Mouse (Mus musculus) MN1 (cell line): ENCODE measurements at regions not wholly inside any gene's neighbourhood (a gene's known extent, or its start where the extent isn't known, plus 50 kb on each side); places are given as distances from the start of the nearest gene placed in this dataset.
A peak's percentile ranks its signal among the peaks of the same experiment; 100 is the strongest.

ENCODE experiments used
- DNase-seq: peaks from one replicate; pipeline ENCODE4 v3.0.0-alpha.2; 2016; ENCODE audit warnings: low spot score

- DNase-seq, result no peak
These were observed 286.1 kb upstream of the Id4 start for GRCm38 (mm10) chr13:47974756-47975515.

GRCm38 (mm10) chr13:47998495-47998894 is 262.5 kb upstream of the Id4 start:
- DNase-seq, result no peak

GRCm38 (mm10) chr13:47999399-47999798 is 261.6 kb upstream of the Id4 start:
- no peak for DNase-seq

GRCm38 (mm10) chr13:48003126-48003525 is 257.9 kb upstream of the Id4 start:
- DNase-seq, result no peak

GRCm38 (mm10) chr13:48013336-48013750 is 247.7 kb upstream of the Id4 start:
- no peak for DNase-seq

- DNase-seq, result no peak
These were observed 245.7 kb upstream of the Id4 start for GRCm38 (mm10) chr13:48015296-48015695.

GRCm38 (mm10) chr13:48016051-48016450 is 245.0 kb upstream of the Id4 start:
- no peak for DNase-seq

GRCm38 (mm10) chr13:48016606-48017005 is 244.4 kb upstream of the Id4 start:
- DNase-seq, result no peak

- DNase-seq, result no peak
These were observed 243.4 kb upstream of the Id4 start for GRCm38 (mm10) chr13:48017649-48018048.

- peak; percentile 55 for DNase-seq
These were observed 242.4 kb upstream of the Id4 start for GRCm38 (mm10) chr13:48018606-48019005.

- no peak for DNase-seq
These were observed 237.9 kb upstream of the Id4 start for GRCm38 (mm10) chr13:48022958-48023615.

- peak; percentile 71 for DNase-seq
These were observed 233.1 kb upstream of the Id4 start for GRCm38 (mm10) chr13:48027775-48028489.

GRCm38 (mm10) chr13:48031491-48031890 is 229.5 kb upstream of the Id4 start:
- DNase-seq, result no peak

- no peak for DNase-seq
These were observed 218.9 kb upstream of the Id4 start for GRCm38 (mm10) chr13:48042172-48042571.

GRCm38 (mm10) chr13:48042572-48042971 is 218.5 kb upstream of the Id4 start:
- DNase-seq, result no peak

GRCm38 (mm10) chr13:48046201-48046750 is 214.8 kb upstream of the Id4 start:
- DNase-seq, result no peak

- DNase-seq, result no peak
These were observed 211.2 kb upstream of the Id4 start for GRCm38 (mm10) chr13:48049796-48050195.

GRCm38 (mm10) chr13:48074630-48075029 is 186.4 kb upstream of the Id4 start:
- DNase-seq, result peak; percentile 6

GRCm38 (mm10) chr13:48075315-48075714 is 185.7 kb upstream of the Id4 start:
- DNase-seq, result no peak

- peak; percentile 6 for DNase-seq
These were observed 182.8 kb upstream of the Id4 start for GRCm38 (mm10) chr13:48078214-48078613.

- no peak for DNase-seq
These were observed 177.7 kb upstream of the Id4 start for GRCm38 (mm10) chr13:48083294-48083693.

- no peak for DNase-seq
These were observed 177.2 kb upstream of the Id4 start for GRCm38 (mm10) chr13:48083807-48084206.
